Mouse (Mus musculus): ENCODE measurements at regions not wholly inside any gene's neighbourhood (a gene's known extent, or its start where the extent isn't known, plus 50 kb on each side); places are given as distances from the start of the nearest gene placed in this dataset.

- TF ChIP-seq POLR2A (IDR thresholded peaks at IDR 0.05; ENCODE audit: insufficient read depth, low read depth, low read length) (no peak), CTCF (IDR thresholded peaks at IDR 0.05; ENCODE audit: insufficient read depth, low read depth, low read length) (no peak)
These were observed 174.3 kb upstream of the Sulf2 start for GRCm38 (mm10) chr2:166329556-166330340.
